Mouse (Mus musculus): ENCODE measurements around the gene Tm9sf2.

DNA sequence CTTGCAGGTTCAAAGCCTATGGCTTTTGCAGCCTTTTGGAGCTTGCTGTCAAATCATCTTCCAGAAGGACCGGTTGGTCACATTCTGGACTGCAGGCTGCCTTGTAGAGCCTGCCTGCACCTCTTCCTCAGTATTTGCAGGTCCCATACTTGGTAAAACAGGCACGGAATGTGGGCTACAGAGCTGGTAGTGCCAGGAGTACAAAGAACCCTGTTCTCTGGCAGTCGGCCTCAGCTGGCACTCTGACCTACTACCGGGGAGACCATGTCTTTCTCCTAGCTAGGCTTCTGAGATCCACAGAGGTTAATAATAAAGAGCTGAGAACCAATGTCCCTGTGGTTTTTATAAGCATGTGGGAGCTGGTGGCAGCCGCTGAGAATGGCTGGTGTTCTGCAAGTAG lies 83.1 kb downstream of the Tm9sf2 start:
- TF ChIP-seq POLR2A (IDR thresholded peaks at IDR 0.05; ENCODE audit: extremely low read depth, insufficient read depth, low read length) (no peak), CTCF (IDR thresholded peaks at IDR 0.05; ENCODE audit: extremely low read depth, insufficient read depth, low read length) (no peak)

Measured in cortical plate, adult 2 months (tissue).